Mouse (Mus musculus) testis, adult 2 months (tissue): Measurements from ENCODE around the gene Zmiz1.

Experiments used
- CTCF ChIP-seq: fragments of 200-500 bp; IDR thresholded peaks from 2 replicates; pipeline ENCODE4 v1.5.1; 2012; ENCODE audit warnings: low read depth, mild to moderate bottlenecking, inconsistent platforms, low read length, moderate library complexity; ENCODE audit not compliant: control insufficient read depth, insufficient read depth, insufficient replicate concordance
- POLR2A ChIP-seq: fragments of 200-500 bp; IDR thresholded peaks from 2 replicates; pipeline ENCODE4 v1.6.1; 2012; ENCODE audit warnings: low read depth, mild to moderate bottlenecking, inconsistent platforms, low read length, moderate library complexity; ENCODE audit not compliant: control insufficient read depth

- TF ChIP-seq CTCF (no peak), POLR2A (no peak)
These were observed 182.1 kb downstream of the Zmiz1 start for GRCm38 (mm10) chr14:25641067-25641466.
